Mouse (Mus musculus) lung, embryonic 15.5 days (tissue): Measurements from ENCODE around the gene 1700102P08Rik. TPM values are rescaled to one million over a fixed set of nuclear protein-coding genes. Genes with fewer than 3 reads are reported as not detected.

Experiments
- ATAC-seq: fragments of 200-750 bp; cut with Nextera tagmentation; 2 replicates; pipeline ENCODE4 v1.8.0; 2017; ENCODE audit warnings: moderate number of reproducible peaks, borderline replicate concordance; ENCODE audit not compliant: low FRiP score, low TSS enrichment; ENCODE audit errors: extremely low read depth
- H3K27ac ChIP-seq: fragments of 300-500 bp; sonication (generic); 2 replicates; pipeline ENCODE4 v1.5.1; 2015; ENCODE audit warnings: moderate library complexity, mild to moderate bottlenecking, inconsistent platforms
- H3K27me3 ChIP-seq: fragments of 300-500 bp; sonication (generic); 2 replicates; pipeline ENCODE4 v1.6.1; 2015; ENCODE audit warnings: inconsistent platforms
- H3K36me3 ChIP-seq: fragments of 300-500 bp; sonication (generic); 2 replicates; pipeline ENCODE4 v1.6.1; 2015; ENCODE audit warnings: inconsistent platforms
- H3K4me1 ChIP-seq: fragments of 300-500 bp; sonication (generic); 2 replicates; pipeline ENCODE4 v1.6.1; 2015; ENCODE audit warnings: inconsistent platforms
- H3K4me2 ChIP-seq: fragments of 300-500 bp; sonication (generic); 2 replicates; pipeline ENCODE4 v1.6.1; 2015; ENCODE audit warnings: inconsistent platforms, mild to moderate bottlenecking, moderate library complexity
- H3K4me3 ChIP-seq: fragments of 300-500 bp; sonication (generic); 2 replicates; pipeline ENCODE4 v1.5.1; 2015; ENCODE audit warnings: mild to moderate bottlenecking, inconsistent platforms
- H3K9ac ChIP-seq: fragments of 300-500 bp; sonication (generic); 2 replicates; pipeline ENCODE4 v1.6.1; 2015; ENCODE audit warnings: inconsistent platforms
- H3K9me3 ChIP-seq: fragments of 300-500 bp; sonication (generic); 2 replicates; pipeline ENCODE4 v1.6.1; 2016; ENCODE audit warnings: inconsistent platforms
- WGBS: fragments of 180-500 bp; shearing (Covaris S2); methylation state at CpG from one replicate; pipeline ENCODE4 v1.1.7; 2015; 5-methylcytosine and 5-hydroxymethylcytosine counted together
- polyA plus RNA-seq: library from polyadenylated mRNA; unstranded; fragments of >200 nt; fragmentation: Nextera tagmentation; extraction: Ambion mirVana; gene quantifications from 2 replicates; pipeline ENCODE4 v1.2.1, GENCODE M21; 2015

Gene 1700102P08Rik
- polyA plus RNA-seq, 1 experiment from 2014 or later: 0.40 TPM

- Histone ChIP-seq H3K36me3 (peaks cover 19% of the 10 kb centered on the region), H3K9me3 (no peaks in the 10 kb centered on the region), H3K4me3 (peak overlapping the region; percentile 66), H3K9ac (peak overlapping the region; percentile 74), H3K27me3 (no peaks in the 10 kb centered on the region), H3K27ac (peak overlapping the region; percentile 84), H3K4me2 (peak overlapping the region; percentile 98), H3K4me1 (peaks cover 43% of the 10 kb centered on the region)
- WGBS: 40% methylated on average over 6 of the region's 6 CpGs
- no peak for ATAC-seq
These were observed 59.0 kb downstream of the 1700102P08Rik start for GRCm38 (mm10) chr9:108451519-108452160.

GRCm38 (mm10) chr9:108452291-108452906, 59.8 kb downstream of the 1700102P08Rik start:
- no peaks in the 10 kb centered on the region for H3K27me3 ChIP-seq
- WGBS: under 1% methylated on average over 40 of the region's 40 CpGs
- H3K27ac ChIP-seq: peak overlapping the region; percentile 84
- H3K9ac ChIP-seq: peak overlapping the region; percentile 74
- peaks cover 43% of the 10 kb centered on the region for H3K4me1 ChIP-seq
- H3K9me3 ChIP-seq: no peaks in the 10 kb centered on the region
- H3K4me2 ChIP-seq: peak overlapping the region; percentile 98
- H3K36me3 ChIP-seq: peaks cover 19% of the 10 kb centered on the region
- peak; percentile 86 for ATAC-seq
- peak overlapping the region; percentile 66 for H3K4me3 ChIP-seq

GRCm38 (mm10) chr9:108452911-108453310, 60.3 kb downstream of the 1700102P08Rik start:
- H3K36me3 ChIP-seq: peaks cover 14% of the 10 kb centered on the region
- peak overlapping the region; percentile 74 for H3K9ac ChIP-seq
- peaks cover 43% of the 10 kb centered on the region for H3K4me1 ChIP-seq
- H3K27me3 ChIP-seq: no peaks in the 10 kb centered on the region
- WGBS: 39% methylated on average over 6 of the region's 6 CpGs
- no peak for ATAC-seq
- H3K27ac ChIP-seq: peak overlapping the region; percentile 84
- H3K4me3 ChIP-seq: peak overlapping the region; percentile 66
- H3K9me3 ChIP-seq: no peaks in the 10 kb centered on the region
- peak overlapping the region; percentile 98 for H3K4me2 ChIP-seq

GRCm38 (mm10) chr9:108453458-108453857, 60.9 kb downstream of the 1700102P08Rik start:
- WGBS: 61% methylated on average over 4 of the region's 4 CpGs
- ATAC-seq: no peak
- peaks cover 43% of the 10 kb centered on the region for H3K4me1 ChIP-seq
- H3K4me3 ChIP-seq: no peak overlapping the region
- peak overlapping the region; percentile 98; the same call in 1 of the 2 replicates for H3K4me2 ChIP-seq
- no peaks in the 10 kb centered on the region for H3K27me3 ChIP-seq
- H3K9me3 ChIP-seq: no peaks in the 10 kb centered on the region
- H3K9ac ChIP-seq: no peak overlapping the region
- H3K27ac ChIP-seq: no peak overlapping the region
- peaks cover 8% of the 10 kb centered on the region for H3K36me3 ChIP-seq

GRCm38 (mm10) chr9:108454429-108454828, 61.8 kb downstream of the 1700102P08Rik start:
- no peaks in the 10 kb centered on the region for H3K27me3 ChIP-seq
- no peak overlapping the region for H3K27ac ChIP-seq
- H3K9ac ChIP-seq: no peak overlapping the region
- no peak overlapping the region for H3K4me3 ChIP-seq
- 83% methylated on average over 6 of the region's 6 CpGs for WGBS
- 0 out of 2 replicates have a peak, but pooled peaks cover 2% of the 10 kb centered on the region for H3K36me3 ChIP-seq
- H3K9me3 ChIP-seq: no peaks in the 10 kb centered on the region
- no peak overlapping the region for H3K4me2 ChIP-seq
- ATAC-seq: no peak
- H3K4me1 ChIP-seq: peaks cover 41% of the 10 kb centered on the region

GRCm38 (mm10) chr9:108455747-108456571, 63.4 kb downstream of the 1700102P08Rik start:
- peaks cover 29% of the 10 kb centered on the region for H3K4me1 ChIP-seq
- H3K9ac ChIP-seq: no peak overlapping the region
- 62% methylated on average over 12 of the region's 12 CpGs for WGBS
- 0 out of 2 replicates have a peak, but pooled peaks cover 2% of the 10 kb centered on the region for H3K36me3 ChIP-seq
- H3K4me2 ChIP-seq: no peak overlapping the region
- no peak overlapping the region for H3K27ac ChIP-seq
- ATAC-seq: no peak
- H3K9me3 ChIP-seq: no peaks in the 10 kb centered on the region
- H3K4me3 ChIP-seq: no peak overlapping the region
- no peaks in the 10 kb centered on the region for H3K27me3 ChIP-seq

GRCm38 (mm10) chr9:108456953-108457352, 64.3 kb downstream of the 1700102P08Rik start:
- H3K9me3 ChIP-seq: no peaks in the 10 kb centered on the region
- WGBS: 88% methylated on average over 10 of the region's 10 CpGs
- H3K4me3 ChIP-seq: no peak overlapping the region
- no peak overlapping the region for H3K27ac ChIP-seq
- no peak overlapping the region for H3K4me2 ChIP-seq
- no peak for ATAC-seq
- 0 out of 2 replicates have a peak, but pooled peaks cover 2% of the 10 kb centered on the region for H3K36me3 ChIP-seq
- H3K4me1 ChIP-seq: peaks cover 27% of the 10 kb centered on the region
- no peaks in the 10 kb centered on the region for H3K27me3 ChIP-seq
- H3K9ac ChIP-seq: no peak overlapping the region

- Histone ChIP-seq H3K9me3 (no peaks in the 10 kb centered on the region), H3K9ac (no peak overlapping the region), H3K4me2 (peak overlapping the region; percentile 74), H3K4me1 (peaks cover 21% of the 10 kb centered on the region), H3K4me3 (peak overlapping the region; percentile 90), H3K27me3 (no peaks in the 10 kb centered on the region), H3K36me3 (peaks cover 21% of the 10 kb centered on the region), H3K27ac (peak overlapping the region; percentile 99)
- 80% methylated on average over 1 of the region's 1 CpGs for WGBS
- ATAC-seq: no peak
These were observed 67.3 kb downstream of the 1700102P08Rik start for GRCm38 (mm10) chr9:108459939-108460318.

Other genes starting within 250 kb of the 1700102P08Rik start
- gene Bsn, start 202.4 kb upstream of the 1700102P08Rik start, polyA plus RNA-seq: 0.19 and 0.34 TPM in 2 replicates
- gene Dag1, start 128.8 kb upstream of the 1700102P08Rik start, polyA plus RNA-seq: 100 and 110 TPM in 2 replicates
- gene Nicn1, start 102.4 kb upstream of the 1700102P08Rik start, polyA plus RNA-seq: 32.5 and 37.2 TPM in 2 replicates
- 19.7 and 20.5 TPM in 2 replicates for gene Amt, start 96.0 kb upstream of the 1700102P08Rik start, polyA plus RNA-seq
- 484 and 512 TPM in 2 replicates for gene Rhoa, start 86.7 kb upstream of the 1700102P08Rik start, polyA plus RNA-seq
- gene Tcta, start 86.6 kb upstream of the 1700102P08Rik start, polyA plus RNA-seq: 29.6 and 35.5 TPM in 2 replicates
- 654 and 708 TPM in 2 replicates for gene Gpx1, start 53.9 kb upstream of the 1700102P08Rik start, polyA plus RNA-seq
- gene Usp4, start 45.0 kb upstream of the 1700102P08Rik start, polyA plus RNA-seq: 99.6 and 107 TPM in 2 replicates
- 2.4 and 2.6 TPM in 2 replicates for gene Ccdc36, start 35.7 kb downstream of the 1700102P08Rik start, polyA plus RNA-seq
- not detected in 2 replicates for gene BC048562, start 43.7 kb downstream of the 1700102P08Rik start, polyA plus RNA-seq
- gene Ccdc71, start 67.7 kb downstream of the 1700102P08Rik start, polyA plus RNA-seq: 56.6 and 60.4 TPM in 2 replicates
- 67.2 and 75.3 TPM in 2 replicates for gene Klhdc8b, start 68.8 kb downstream of the 1700102P08Rik start, polyA plus RNA-seq
- 66.9 and 74.4 TPM in 2 replicates for gene Lamb2, start 86.9 kb downstream of the 1700102P08Rik start, polyA plus RNA-seq
- 61.9 and 68.5 TPM in 2 replicates for gene Usp19, start 97.8 kb downstream of the 1700102P08Rik start, polyA plus RNA-seq
- 89.4 and 108 TPM in 2 replicates for gene Qars, start 114.9 kb downstream of the 1700102P08Rik start, polyA plus RNA-seq
- 115 and 120 TPM in 2 replicates for gene Qrich1, start 124.0 kb downstream of the 1700102P08Rik start, polyA plus RNA-seq
- 178 TPM in 2 replicates for gene Impdh2, start 167.5 kb downstream of the 1700102P08Rik start, polyA plus RNA-seq
- 49.2 and 49.4 TPM in 2 replicates for gene Ndufaf3, start 174.6 kb downstream of the 1700102P08Rik start, polyA plus RNA-seq
- 139 and 150 TPM in 2 replicates for gene Dalrd3, start 177.1 kb downstream of the 1700102P08Rik start, polyA plus RNA-seq
- 131 and 134 TPM in 2 replicates for gene Wdr6, start 185.9 kb downstream of the 1700102P08Rik start, polyA plus RNA-seq
- 7.7 and 7.9 TPM in 2 replicates for gene P4htm, start 204.9 kb downstream of the 1700102P08Rik start, polyA plus RNA-seq